8 mouse cellular contexts compared by ENCODE assay signal in the genomic region with DNA sequence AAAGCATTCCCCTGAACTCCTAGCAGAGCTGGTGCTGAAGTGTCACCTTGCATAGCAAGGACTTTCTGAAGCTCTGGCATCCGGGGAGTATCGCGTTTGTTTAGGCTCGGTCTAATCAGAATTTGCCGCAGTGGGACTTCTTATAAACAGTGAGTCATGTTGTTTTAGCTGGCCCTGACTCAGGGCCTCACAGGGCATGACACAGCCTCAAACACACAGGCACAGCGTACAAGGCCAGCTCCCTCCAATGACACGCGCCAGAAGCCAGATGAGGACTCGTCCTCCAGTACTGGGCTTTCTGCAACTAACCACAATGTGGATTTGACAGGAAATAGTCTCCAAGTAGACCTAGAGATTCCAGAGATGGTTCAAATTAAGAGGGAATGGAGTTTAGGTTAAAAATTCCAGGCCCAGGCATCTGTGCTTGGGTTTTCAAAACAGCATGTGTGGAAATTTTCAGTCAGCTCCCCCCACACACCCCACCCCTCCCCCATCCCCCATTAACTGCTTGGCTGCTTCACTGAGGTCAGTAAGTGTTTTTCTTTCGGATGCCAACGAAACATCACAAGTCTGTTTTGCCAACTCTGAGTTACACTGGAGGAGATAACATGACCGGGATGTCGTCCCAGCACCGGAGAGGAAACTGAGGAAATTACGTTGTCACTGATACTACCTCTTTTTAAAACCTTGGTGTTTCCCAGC. TPM values are rescaled to one million over a fixed set of nuclear protein-coding genes. Genes with fewer than 3 reads are reported as not detected.
DNase-seq lines count a peak whose midpoint lies in the region; ATAC-seq lines count a peak whose summit lies in the region.

No protein-coding gene starts in this region.

- H3K27ac ChIP-seq in heart, embryonic 12.5 days (ENCODE audit: poor library complexity, severe bottlenecking) = peak overlapping the region; percentile 58

- no peaks in the 10 kb centered on the region for H3K27me3 ChIP-seq in heart, embryonic 12.5 days (replicated peaks)

- peak; percentile 91 for DNase-seq in adipocyte (ENCODE audit: low spot score)
- DNase-seq in embryo, embryonic 10 days (ENCODE audit: low spot score) = peak; percentile 83
- peak; percentile 71 for DNase-seq in kidney, postnatal 10 days
- peak; percentile 83 for DNase-seq in lung, postnatal 36 days
- DNase-seq in layer of hippocampus, adult 9-11 months = no peak
- DNase-seq in frontal cortex, postnatal 14 days (ENCODE audit: low spot score in 2 of 2) = no peak
- DNase-seq in cerebellum, adult 11-12 months = no peak

- peak overlapping the region; percentile 53 for H3K4me2 ChIP-seq in heart, embryonic 12.5 days

- WGBS in heart, embryonic 12.5 days = 4% methylated on average over 15 of the region's 15 CpGs

- H3K9ac ChIP-seq in heart, embryonic 12.5 days = no peak overlapping the region

- H3K9me3 ChIP-seq in heart, embryonic 12.5 days (replicated peaks) = 0 out of 2 replicates have a peak, but pooled peaks cover 2% of the 10 kb centered on the region

- H3K4me1 ChIP-seq in heart, embryonic 12.5 days (replicated peaks) = peaks cover 33% of the 10 kb centered on the region

- peak; percentile 86 for ATAC-seq in heart, embryonic 12.5 days (ENCODE audit: insufficient number of reproducible peaks, low FRiP score)

- no peak overlapping the region for H3K4me3 ChIP-seq in heart, embryonic 12.5 days

- H3K36me3 ChIP-seq in heart, embryonic 12.5 days = 0 out of 2 replicates have a peak, but pooled peaks cover 3% of the 10 kb centered on the region

RNA-seq across cellular contexts. Expression of gene Arhgap28, which starts 14.8 kb away (rescaled TPM):
- polyA plus RNA-seq in heart, embryonic 12.5 days (2016; fragmentation: Nextera tagmentation; extraction: Ambion mirVana) = 25.2 and 25.4 TPM in 2 replicates

Comparison
In these comparisons a context has a peak if more than half of its experiments do, and no peak if none do; other contexts are left out.
1. DNase-seq: peak in adipocyte (single experiment), embryo, embryonic 10 days (single experiment), kidney, postnatal 10 days (single experiment) and lung, postnatal 36 days (single experiment); none in layer of hippocampus, adult 9-11 months (single experiment), frontal cortex, postnatal 14 days (0 of 2) and cerebellum, adult 11-12 months (single experiment).